In genomic region chr14:79144278-79145224, GRCm38 (mm10) we compare ENCODE assay signal across 15 mouse cellular contexts.
DNase-seq lines count a peak whose midpoint lies in the region; ATAC-seq and TF ChIP-seq lines count a peak whose summit lies in the region.
"Had no signal": no experiment of that assay in that cellular context is flagged by ENCODE, and none has a peak within 500 bp of the region (broad histone marks: within the 10 kb centered on the region; RNA-seq: fewer than 3 reads in every experiment).

No protein-coding gene starts in this region.

- intact Hi-C loops in heart, adult 2 months (cut with DNase I), result no loop called here
- intact Hi-C loops in left cerebral cortex, postnatal 4 days (cut with DNase I), result no loop called here

- no peak for TF ChIP-seq POLR2A in heart, adult 2 months (IDR thresholded peaks at IDR 0.05; ENCODE audit: insufficient read depth, low read depth, low read length)

- no peak for DNase-seq in heart, adult 2 months
- no peak for DNase-seq in limb, embryonic 10.5 days (ENCODE audit: low spot score)
- DNase-seq in cerebellum, adult 8-10 months, result peak; percentile 36
- DNase-seq in thymus, postnatal 14 days, result no peak
- DNase-seq in left cerebral cortex, postnatal 4 days, result no peak
- DNase-seq: heart, adult 18-20 months; kidney, adult 9 months; lung, adult 18-20 months; lung, postnatal 36 days; right cerebral cortex, postnatal 25 days; thymus, adult 2 months had no signal

- H3K9ac ChIP-seq in heart, adult 2 months (ENCODE audit: low read depth, low read length), result no peak overlapping the region
- H3K9ac ChIP-seq in heart, embryonic 12.5 days, result no peak overlapping the region
- H3K9ac ChIP-seq in limb, embryonic 12.5 days (replicated peaks), result no peak overlapping the region

- no peak overlapping the region for H3K4me2 ChIP-seq in heart, embryonic 12.5 days
- H3K4me2 ChIP-seq in limb, embryonic 12.5 days, result no peak overlapping the region
- H3K4me2 ChIP-seq: liver, embryonic 11.5 days had no signal

- H3K27me3 ChIP-seq in heart, adult 2 months (ENCODE audit: control insufficient read depth, insufficient read depth, low read length), result no peaks in the 10 kb centered on the region
- 0 out of 2 replicates have a peak, but pooled peaks cover 3% of the 10 kb centered on the region for H3K27me3 ChIP-seq in heart, embryonic 12.5 days (replicated peaks)
- no peaks in the 10 kb centered on the region for H3K27me3 ChIP-seq in limb, embryonic 12.5 days
- peaks cover 14% of the 10 kb centered on the region; the same call in 1 of the 2 replicates for H3K27me3 ChIP-seq in limb, embryonic 10.5 days (ENCODE audit: low read depth, poor library complexity, severe bottlenecking)

- no peaks in the 10 kb centered on the region for H3K9me3 ChIP-seq in heart, embryonic 12.5 days (replicated peaks)
- no peaks in the 10 kb centered on the region for H3K9me3 ChIP-seq in limb, embryonic 12.5 days
- no peaks in the 10 kb centered on the region for H3K9me3 ChIP-seq in limb, embryonic 10.5 days (replicated peaks)

- H3K4me1 ChIP-seq in heart, adult 2 months (ENCODE audit: control insufficient read depth, insufficient read depth, low read length), result peaks cover 12% of the 10 kb centered on the region
- H3K4me1 ChIP-seq in heart, embryonic 12.5 days (replicated peaks), result peaks cover 9% of the 10 kb centered on the region
- H3K4me1 ChIP-seq in limb, embryonic 12.5 days (replicated peaks), result peaks cover 32% of the 10 kb centered on the region
- peaks cover 21% of the 10 kb centered on the region for H3K4me1 ChIP-seq in limb, embryonic 10.5 days

- H3K4me3 ChIP-seq in heart, adult 2 months, result no peak overlapping the region
- no peak overlapping the region for H3K4me3 ChIP-seq in heart, embryonic 12.5 days
- no peak overlapping the region for H3K4me3 ChIP-seq in limb, embryonic 12.5 days (replicated peaks)
- H3K4me3 ChIP-seq in limb, embryonic 10.5 days, result no peak overlapping the region

- WGBS in heart, adult 2 months, result 78% methylated on average over 13 of the region's 13 CpGs
- 83% methylated on average over 13 of the region's 13 CpGs for WGBS in heart, embryonic 12.5 days
- 77% methylated on average over 13 of the region's 13 CpGs for WGBS in limb, embryonic 12.5 days
- 92% methylated on average over 13 of the region's 13 CpGs for WGBS in limb, embryonic 10.5 days

- H3K27ac ChIP-seq in heart, adult 2 months, result peak overlapping the region; percentile 61
- no peak overlapping the region for H3K27ac ChIP-seq in heart, embryonic 12.5 days (ENCODE audit: poor library complexity, severe bottlenecking)
- H3K27ac ChIP-seq in limb, embryonic 12.5 days, result peak overlapping the region; percentile 17; the same call in 1 of the 2 replicates
- no peak overlapping the region for H3K27ac ChIP-seq in limb, embryonic 10.5 days

- no peak for ATAC-seq in heart, embryonic 12.5 days (ENCODE audit: insufficient number of reproducible peaks, low FRiP score)
- ATAC-seq in limb, embryonic 12.5 days (ENCODE audit: insufficient number of reproducible peaks, insufficient read depth, low FRiP score, low TSS enrichment, low read depth), result no peak
- ATAC-seq: midbrain, embryonic 16.5 days had no signal

- TF ChIP-seq CTCF in heart, adult 2 months (IDR thresholded peaks at IDR 0.05), result no peak

- TF ChIP-seq EP300 in heart, adult 2 months (IDR thresholded peaks at IDR 0.05; ENCODE audit: insufficient read depth, low read depth, low read length), result no peak

- no peaks in the 10 kb centered on the region for H3K79me2 ChIP-seq in heart, adult 2 months (replicated peaks; ENCODE audit: control insufficient read depth, insufficient read depth, low read length)

- H3K36me3 ChIP-seq in heart, adult 2 months (ENCODE audit: control insufficient read depth, insufficient read depth, low read length), result peaks cover 5% of the 10 kb centered on the region; the same call in 1 of the 2 replicates
- no peaks in the 10 kb centered on the region for H3K36me3 ChIP-seq in heart, embryonic 12.5 days
- H3K36me3 ChIP-seq in limb, embryonic 12.5 days, result no peaks in the 10 kb centered on the region
- no peaks in the 10 kb centered on the region for H3K36me3 ChIP-seq in limb, embryonic 10.5 days

Comparison
In these comparisons a context has a peak if more than half of its experiments do, and no peak if none do; other contexts are left out.
1. H3K27ac ChIP-seq: peak in heart, adult 2 months (single experiment) and limb, embryonic 12.5 days (single experiment); none in heart, embryonic 12.5 days (single experiment) and limb, embryonic 10.5 days (single experiment).